Mouse (Mus musculus): ENCODE measurements around the gene Gpalpp1. TPM values are rescaled to one million over a fixed set of nuclear protein-coding genes. Genes with fewer than 3 reads are reported as not detected.

The Gpalpp1 gene
- polyA plus RNA-seq, 1 experiment from 2014 or later: 11.9 TPM

DNA sequence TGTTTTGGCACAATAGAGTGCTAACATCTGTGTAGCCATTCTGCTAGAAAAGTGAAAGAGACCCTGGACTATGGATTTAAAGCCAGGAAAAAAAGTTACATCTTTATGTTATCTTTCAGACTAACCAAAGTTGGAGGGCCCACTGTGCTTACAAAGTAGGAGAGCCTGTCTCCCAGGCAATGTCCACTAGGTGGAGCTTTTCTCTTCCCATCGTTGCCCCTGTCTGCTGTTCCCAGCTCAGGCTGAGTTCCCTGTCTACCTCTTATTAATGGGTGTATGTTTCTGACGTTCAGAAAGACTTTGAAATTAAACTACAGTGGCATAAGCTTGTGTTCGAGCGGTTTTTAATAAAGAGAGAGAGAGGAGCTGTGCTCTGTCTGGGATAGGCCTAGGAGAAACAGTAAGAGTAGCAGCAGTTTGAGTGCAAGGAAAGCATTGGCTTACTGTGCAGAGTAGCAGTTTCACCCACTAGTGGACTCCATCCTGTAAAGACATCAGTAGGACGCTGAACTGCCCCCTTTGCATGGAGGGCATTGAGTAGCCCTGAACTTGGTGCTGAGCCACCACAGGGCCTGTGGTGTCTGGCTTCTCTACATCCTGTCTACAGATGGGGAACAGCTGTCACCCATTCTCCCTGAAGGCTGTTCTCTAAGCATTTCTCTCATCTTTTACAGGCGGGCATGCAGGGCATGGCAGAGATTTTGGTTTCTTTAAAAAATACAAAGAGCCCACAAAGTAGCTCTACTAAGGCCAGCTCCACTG is 11.5 kb upstream of the Gpalpp1 start:
- Histone ChIP-seq H3K4me2 (ENCODE audit: low read length) (no peak overlapping the region), H3K36me3 (ENCODE audit: control insufficient read depth, insufficient read depth, low read length) (peaks cover 79% of the 10 kb centered on the region), H3K27me3 (replicated peaks; ENCODE audit: control insufficient read depth, insufficient read depth, low read length) (no peaks in the 10 kb centered on the region), H3K4me3 (ENCODE audit: low read depth, low read length) (no peak overlapping the region), H3K27ac (ENCODE audit: low read depth) (no peak overlapping the region), H3K9ac (ENCODE audit: low read length) (no peak overlapping the region), H3K4me1 (replicated peaks; ENCODE audit: control insufficient read depth, insufficient read depth, low read length) (no peaks in the 10 kb centered on the region), H3K9me3 (ENCODE audit: control insufficient read depth, low read length) (no peaks in the 10 kb centered on the region)
- ATAC-seq (replicated peaks; ENCODE audit: low FRiP score, low TSS enrichment, low read depth) (no peak), DNase-seq (ENCODE audit: low spot score) (no peak)
- 58% methylated on average over 6 of the region's 6 CpGs for WGBS

- no peak for DNase-seq (ENCODE audit: low spot score)
- ATAC-seq (replicated peaks; ENCODE audit: low FRiP score, low TSS enrichment, low read depth): no peak
- H3K9me3 ChIP-seq (ENCODE audit: control insufficient read depth, low read length): no peaks in the 10 kb centered on the region
- 88% methylated on average over 4 of the region's 4 CpGs for WGBS
- H3K4me2 ChIP-seq (ENCODE audit: low read length): no peak overlapping the region
- no peak overlapping the region for H3K9ac ChIP-seq (ENCODE audit: low read length)
- H3K27ac ChIP-seq (ENCODE audit: low read depth): no peak overlapping the region
- H3K36me3 ChIP-seq (ENCODE audit: control insufficient read depth, insufficient read depth, low read length): peaks cover 79% of the 10 kb centered on the region
- no peaks in the 10 kb centered on the region for H3K4me1 ChIP-seq (replicated peaks; ENCODE audit: control insufficient read depth, insufficient read depth, low read length)
- no peak overlapping the region for H3K4me3 ChIP-seq (ENCODE audit: low read depth, low read length)
- no peaks in the 10 kb centered on the region for H3K27me3 ChIP-seq (replicated peaks; ENCODE audit: control insufficient read depth, insufficient read depth, low read length)
Observed at GRCm38 (mm10) chr14:76120472-76120871, 9.9 kb upstream of the Gpalpp1 start.

DNA sequence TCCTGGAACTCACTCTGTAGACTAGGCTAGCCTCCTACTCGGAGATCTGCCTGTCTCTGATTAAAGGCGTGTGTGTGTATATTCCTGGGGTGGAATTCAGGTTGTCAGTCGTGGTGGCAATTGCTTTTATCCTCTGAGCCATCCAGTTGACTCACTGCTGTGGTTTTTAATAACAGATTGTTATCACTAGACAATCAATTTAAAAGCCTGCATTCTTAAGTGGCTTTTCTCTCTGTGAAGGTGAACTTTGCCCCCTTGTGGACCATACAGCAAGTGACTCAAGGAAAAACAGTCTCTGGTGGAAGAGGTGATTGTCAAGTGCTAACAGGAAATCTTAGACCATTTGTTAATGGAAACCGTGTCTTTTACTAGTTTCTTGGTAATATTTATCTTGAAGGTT is 8.4 kb upstream of the Gpalpp1 start:
- ATAC-seq (replicated peaks; ENCODE audit: low FRiP score, low TSS enrichment, low read depth): no peak
- WGBS: 52% methylated on average over 4 of the region's 4 CpGs
- Histone ChIP-seq H3K4me2 (ENCODE audit: low read length) (no peak overlapping the region), H3K27me3 (replicated peaks; ENCODE audit: control insufficient read depth, insufficient read depth, low read length) (no peaks in the 10 kb centered on the region), H3K36me3 (ENCODE audit: control insufficient read depth, insufficient read depth, low read length) (peaks cover 80% of the 10 kb centered on the region), H3K9ac (ENCODE audit: low read length) (no peak overlapping the region), H3K27ac (ENCODE audit: low read depth) (no peak overlapping the region), H3K4me3 (ENCODE audit: low read depth, low read length) (no peak overlapping the region), H3K9me3 (ENCODE audit: control insufficient read depth, low read length) (no peaks in the 10 kb centered on the region), H3K4me1 (replicated peaks; ENCODE audit: control insufficient read depth, insufficient read depth, low read length) (no peaks in the 10 kb centered on the region)
- DNase-seq (ENCODE audit: low spot score): no peak

DNA sequence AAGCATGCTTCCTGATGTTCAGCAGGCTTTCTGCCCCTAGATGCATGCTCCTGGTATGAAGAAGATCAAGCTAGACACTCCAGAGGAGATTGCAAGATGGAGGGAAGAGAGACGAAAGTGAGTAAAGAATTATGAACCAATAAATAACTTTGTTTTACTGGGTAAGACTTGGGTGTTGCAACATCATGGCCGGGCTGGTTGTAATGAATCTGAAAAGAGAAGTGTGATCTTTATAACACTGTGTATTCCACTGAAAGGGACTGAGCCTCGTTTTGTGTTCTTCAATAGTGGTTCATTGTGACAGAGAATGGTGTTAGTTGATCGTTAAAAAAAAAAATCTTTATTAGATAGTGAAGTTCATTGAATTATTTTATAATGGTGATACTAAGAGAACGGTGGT is 5.2 kb upstream of the Gpalpp1 start:
- no peak overlapping the region for H3K4me3 ChIP-seq (ENCODE audit: low read depth, low read length)
- H3K27me3 ChIP-seq (replicated peaks; ENCODE audit: control insufficient read depth, insufficient read depth, low read length): no peaks in the 10 kb centered on the region
- no peak overlapping the region for H3K4me2 ChIP-seq (ENCODE audit: low read length)
- H3K9me3 ChIP-seq (ENCODE audit: control insufficient read depth, low read length): no peaks in the 10 kb centered on the region
- H3K36me3 ChIP-seq (ENCODE audit: control insufficient read depth, insufficient read depth, low read length): peaks cover 67% of the 10 kb centered on the region
- peaks cover 10% of the 10 kb centered on the region for H3K4me1 ChIP-seq (replicated peaks; ENCODE audit: control insufficient read depth, insufficient read depth, low read length)
- 92% methylated on average over 5 of the region's 5 CpGs for WGBS
- no peak overlapping the region for H3K27ac ChIP-seq (ENCODE audit: low read depth)
- ATAC-seq (replicated peaks; ENCODE audit: low FRiP score, low TSS enrichment, low read depth) (no peak), DNase-seq (ENCODE audit: low spot score) (no peak)
- no peak overlapping the region for H3K9ac ChIP-seq (ENCODE audit: low read length)

- Histone ChIP-seq H3K4me3 (ENCODE audit: low read depth, low read length) (no peak overlapping the region), H3K4me2 (ENCODE audit: low read length) (no peak overlapping the region), H3K36me3 (ENCODE audit: control insufficient read depth, insufficient read depth, low read length) (peaks cover 74% of the 10 kb centered on the region), H3K27ac (ENCODE audit: low read depth) (no peak overlapping the region), H3K27me3 (replicated peaks; ENCODE audit: control insufficient read depth, insufficient read depth, low read length) (no peaks in the 10 kb centered on the region), H3K9ac (ENCODE audit: low read length) (no peak overlapping the region), H3K9me3 (ENCODE audit: control insufficient read depth, low read length) (no peaks in the 10 kb centered on the region), H3K4me1 (replicated peaks; ENCODE audit: control insufficient read depth, insufficient read depth, low read length) (no peaks in the 10 kb centered on the region)
- 90% methylated on average over 9 of the region's 9 CpGs for WGBS
- DNase-seq (ENCODE audit: low spot score): no peak
- ATAC-seq (replicated peaks; ENCODE audit: low FRiP score, low TSS enrichment, low read depth): no peak
Observed at GRCm38 (mm10) chr14:76099543-76099942, 11.0 kb downstream of the Gpalpp1 start.

GRCm38 (mm10) chr14:76097815-76098214 is 12.7 kb downstream of the Gpalpp1 start:
- Histone ChIP-seq H3K36me3 (ENCODE audit: control insufficient read depth, insufficient read depth, low read length) (peaks cover 76% of the 10 kb centered on the region), H3K4me1 (replicated peaks; ENCODE audit: control insufficient read depth, insufficient read depth, low read length) (no peaks in the 10 kb centered on the region), H3K27me3 (replicated peaks; ENCODE audit: control insufficient read depth, insufficient read depth, low read length) (no peaks in the 10 kb centered on the region), H3K4me2 (ENCODE audit: low read length) (no peak overlapping the region), H3K4me3 (ENCODE audit: low read depth, low read length) (no peak overlapping the region), H3K27ac (ENCODE audit: low read depth) (no peak overlapping the region), H3K9me3 (ENCODE audit: control insufficient read depth, low read length) (no peaks in the 10 kb centered on the region), H3K9ac (ENCODE audit: low read length) (no peak overlapping the region)
- DNase-seq (ENCODE audit: low spot score) (no peak), ATAC-seq (replicated peaks; ENCODE audit: low FRiP score, low TSS enrichment, low read depth) (no peak)
- WGBS: 93% methylated on average over 5 of the region's 5 CpGs

DNA sequence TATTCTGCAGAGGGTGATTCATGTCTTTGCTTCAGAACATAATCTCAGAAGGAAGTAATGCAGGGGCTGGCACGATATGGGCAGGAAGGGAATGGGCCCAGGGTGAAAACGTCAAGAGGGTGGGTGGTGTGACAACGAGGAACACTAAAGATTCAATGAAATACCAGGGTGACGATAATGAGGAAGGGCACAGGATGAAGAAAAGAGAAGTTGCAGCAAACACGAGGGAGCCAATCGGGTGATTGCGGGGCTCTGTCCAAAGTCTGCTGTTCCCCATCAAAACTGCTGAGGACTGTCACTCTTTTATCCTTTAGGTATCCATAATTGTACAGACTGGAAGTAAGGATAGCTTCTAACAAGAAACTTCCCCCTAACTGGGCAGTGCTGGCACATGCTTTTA is 13.3 kb downstream of the Gpalpp1 start:
- WGBS: 92% methylated on average over 7 of the region's 7 CpGs
- H3K27ac ChIP-seq (ENCODE audit: low read depth): no peak overlapping the region
- H3K36me3 ChIP-seq (ENCODE audit: control insufficient read depth, insufficient read depth, low read length): peaks cover 80% of the 10 kb centered on the region
- ATAC-seq (replicated peaks; ENCODE audit: low FRiP score, low TSS enrichment, low read depth) (no peak), DNase-seq (ENCODE audit: low spot score) (no peak)
- H3K4me1 ChIP-seq (replicated peaks; ENCODE audit: control insufficient read depth, insufficient read depth, low read length): no peaks in the 10 kb centered on the region
- no peak overlapping the region for H3K9ac ChIP-seq (ENCODE audit: low read length)
- no peaks in the 10 kb centered on the region for H3K27me3 ChIP-seq (replicated peaks; ENCODE audit: control insufficient read depth, insufficient read depth, low read length)
- H3K4me3 ChIP-seq (ENCODE audit: low read depth, low read length): no peak overlapping the region
- no peaks in the 10 kb centered on the region for H3K9me3 ChIP-seq (ENCODE audit: control insufficient read depth, low read length)
- H3K4me2 ChIP-seq (ENCODE audit: low read length): no peak overlapping the region

- Histone ChIP-seq H3K4me2 (ENCODE audit: low read length) (no peak overlapping the region), H3K27me3 (replicated peaks; ENCODE audit: control insufficient read depth, insufficient read depth, low read length) (no peaks in the 10 kb centered on the region), H3K36me3 (ENCODE audit: control insufficient read depth, insufficient read depth, low read length) (peaks cover 1% of the 10 kb centered on the region; the same call in 1 of the 2 replicates), H3K9ac (ENCODE audit: low read length) (no peak overlapping the region), H3K4me3 (ENCODE audit: low read depth, low read length) (no peak overlapping the region), H3K9me3 (ENCODE audit: control insufficient read depth, low read length) (no peaks in the 10 kb centered on the region), H3K27ac (ENCODE audit: low read depth) (no peak overlapping the region), H3K4me1 (replicated peaks; ENCODE audit: control insufficient read depth, insufficient read depth, low read length) (no peaks in the 10 kb centered on the region)
- DNase-seq (ENCODE audit: low spot score) (no peak), ATAC-seq (replicated peaks; ENCODE audit: low FRiP score, low TSS enrichment, low read depth) (no peak)
- 85% methylated on average over 3 of the region's 3 CpGs for WGBS
Observed at GRCm38 (mm10) chr14:76084188-76084587, 26.4 kb downstream of the Gpalpp1 start.

DNA sequence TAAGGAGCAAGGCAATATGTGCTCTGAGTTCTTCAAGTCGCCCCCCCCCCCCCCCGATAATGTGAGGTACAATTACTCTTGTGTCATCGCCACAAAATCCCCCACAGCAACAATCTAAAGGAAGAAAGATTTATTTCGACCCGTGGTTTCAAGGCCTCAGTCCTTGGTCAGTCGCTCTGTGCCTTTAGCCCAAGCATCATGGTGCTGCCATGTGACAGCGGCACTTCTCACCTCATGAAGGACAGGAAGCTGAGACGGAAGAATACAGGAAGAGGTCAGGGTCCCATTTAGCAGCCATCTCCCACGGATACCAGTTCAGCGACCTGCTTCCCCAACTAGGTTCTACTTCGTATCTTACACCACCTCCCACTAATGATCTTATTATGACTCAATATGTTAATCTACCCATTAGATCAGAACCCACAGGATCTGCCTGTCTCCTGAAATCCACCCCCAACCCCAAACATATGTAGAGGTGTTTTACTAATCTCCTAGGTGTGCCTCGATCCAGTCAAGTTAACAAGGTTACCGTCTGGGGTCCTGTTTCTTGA is 28.4 kb downstream of the Gpalpp1 start:
- Histone ChIP-seq H3K4me1 (replicated peaks; ENCODE audit: control insufficient read depth, insufficient read depth, low read length) (no peaks in the 10 kb centered on the region), H3K4me2 (ENCODE audit: low read length) (no peak overlapping the region), H3K36me3 (ENCODE audit: control insufficient read depth, insufficient read depth, low read length) (no peaks in the 10 kb centered on the region), H3K9ac (ENCODE audit: low read length) (no peak overlapping the region), H3K27me3 (replicated peaks; ENCODE audit: control insufficient read depth, insufficient read depth, low read length) (no peaks in the 10 kb centered on the region), H3K4me3 (ENCODE audit: low read depth, low read length) (no peak overlapping the region), H3K27ac (ENCODE audit: low read depth) (no peak overlapping the region), H3K9me3 (ENCODE audit: control insufficient read depth, low read length) (no peaks in the 10 kb centered on the region)
- 84% methylated on average over 13 of the region's 13 CpGs for WGBS
- ATAC-seq (replicated peaks; ENCODE audit: low FRiP score, low TSS enrichment, low read depth) (no peak), DNase-seq (ENCODE audit: low spot score) (no peak)
